Mouse (Mus musculus) urinary bladder, postnatal 25 days (tissue): ENCODE results near the gene Wdr83os.
A peak's percentile ranks its signal among the peaks of the same experiment; 100 is the strongest.
"Not testable (repeated sequence)": the region's sequence is repeated elsewhere in the genome, so short reads cannot be mapped to it uniquely, and the experiment has no call there.

Experiments
- DNase-seq: peaks from one replicate; pipeline ENCODE4 v3.0.0; 2022; ENCODE audit warnings: low spot score

Gene Wdr83os

DNA sequence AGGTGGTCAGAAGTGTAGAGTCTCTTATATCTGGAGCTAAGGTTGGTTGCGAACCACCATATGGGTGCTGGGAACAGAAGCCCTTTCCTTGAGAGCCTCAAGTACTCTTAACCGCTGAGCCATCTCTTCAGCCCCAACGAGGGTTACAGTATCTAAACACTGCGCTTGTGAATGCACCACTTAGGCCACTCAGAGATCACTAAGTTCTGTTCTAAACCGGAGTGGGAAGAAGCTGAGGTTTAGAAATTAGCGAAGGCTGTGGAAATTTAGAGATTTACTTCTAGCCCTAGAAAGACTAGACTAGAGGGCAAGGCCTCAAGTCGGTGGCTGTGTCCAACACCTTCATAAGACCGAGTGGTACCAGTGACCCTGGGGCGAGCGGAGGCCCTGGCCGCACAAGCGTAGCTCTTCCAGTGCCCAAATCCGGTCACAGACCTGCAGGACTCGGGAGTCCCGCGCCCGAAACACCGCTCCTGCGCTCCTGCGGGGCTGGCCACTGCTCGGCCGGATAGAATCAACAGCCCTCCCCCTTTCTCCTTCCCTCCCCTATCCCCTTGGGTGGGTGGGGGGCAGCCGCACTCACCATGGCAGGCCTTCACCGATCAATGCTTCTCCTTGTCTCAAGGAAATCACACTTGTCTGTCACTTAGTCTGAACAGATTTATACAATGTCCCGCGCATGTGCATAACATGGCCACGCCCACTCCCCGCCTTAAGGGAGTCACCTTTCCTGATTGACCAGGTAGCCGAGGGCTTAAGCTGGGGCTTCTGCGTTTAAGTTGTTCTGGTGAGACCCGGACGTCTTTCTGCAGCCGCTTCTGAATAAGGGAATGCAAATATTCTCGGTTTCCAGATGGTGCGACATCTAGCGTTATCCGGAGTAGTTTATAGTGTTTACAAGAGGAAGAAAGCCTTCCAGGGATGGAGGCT lies 38.8 kb downstream of the Wdr83os start:
- peak; percentile 87 for DNase-seq

DNA sequence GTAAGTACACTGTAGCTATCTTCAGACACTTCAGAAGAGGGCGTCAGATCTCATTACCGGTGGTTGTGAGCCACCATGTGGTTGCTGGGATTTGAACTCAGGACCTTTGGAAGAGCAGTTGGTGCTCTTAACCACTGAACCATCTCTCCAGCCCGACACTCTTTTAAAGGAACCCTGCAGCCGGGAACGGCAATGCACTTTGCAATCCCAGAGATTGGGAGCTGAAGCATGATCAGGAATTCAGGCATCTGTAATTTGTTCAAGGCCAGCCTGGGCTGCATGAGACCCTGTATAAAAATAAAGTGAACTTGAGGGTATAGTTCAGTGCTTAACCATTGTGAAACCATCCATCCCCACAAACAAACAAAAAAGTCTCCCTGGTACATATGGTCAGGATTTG lies 39.7 kb downstream of the Wdr83os start:
- not testable (repeated sequence) for DNase-seq

DNA sequence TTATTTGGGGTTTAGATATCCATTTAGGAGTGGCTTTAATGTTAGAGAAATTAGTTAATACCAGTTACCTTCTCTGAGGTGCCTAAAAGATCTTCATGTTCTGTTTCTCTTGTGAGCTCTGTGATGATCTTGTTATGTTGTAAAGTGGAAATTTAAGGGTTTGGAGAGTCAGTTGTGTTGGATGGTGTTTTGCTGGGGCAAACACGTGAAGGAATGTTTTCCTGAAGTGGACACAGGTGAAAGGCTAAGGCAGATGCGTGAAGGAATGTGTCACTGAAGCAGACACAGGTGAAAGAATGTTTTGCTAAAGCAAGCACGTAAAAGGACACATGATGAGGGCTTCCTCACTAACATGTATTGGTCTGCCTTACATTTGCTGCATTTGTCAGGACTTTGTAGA lies 42.5 kb downstream of the Wdr83os start, which contains the start of gene Zfp791:
Gene Zfp791 (minus strand): TSS at position 101 of the 400 bp plus-strand sequence.
- DNase-seq = no peak

DNA sequence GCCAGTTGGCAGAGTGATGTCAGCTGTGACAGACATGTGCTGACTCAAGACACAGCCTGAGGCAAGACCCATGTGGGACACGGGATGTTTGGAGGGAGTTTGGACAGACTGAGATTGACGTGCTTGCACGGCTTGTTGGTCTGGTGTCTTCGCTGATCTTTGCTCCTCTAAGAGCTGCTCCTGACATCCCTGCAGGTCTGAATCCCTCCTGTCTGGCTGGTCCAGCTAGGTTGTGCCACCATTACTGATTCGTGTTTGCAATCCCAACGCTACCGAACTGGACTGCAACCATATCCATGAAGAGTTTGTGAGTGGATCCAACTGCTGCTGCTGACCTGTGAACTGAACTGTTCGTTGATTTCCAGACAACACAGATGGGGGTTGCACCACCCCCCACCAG lies 43.2 kb downstream of the Wdr83os start:
- no peak for DNase-seq
